Mouse (Mus musculus): Measurements from ENCODE around the gene Trim66.

DNA sequence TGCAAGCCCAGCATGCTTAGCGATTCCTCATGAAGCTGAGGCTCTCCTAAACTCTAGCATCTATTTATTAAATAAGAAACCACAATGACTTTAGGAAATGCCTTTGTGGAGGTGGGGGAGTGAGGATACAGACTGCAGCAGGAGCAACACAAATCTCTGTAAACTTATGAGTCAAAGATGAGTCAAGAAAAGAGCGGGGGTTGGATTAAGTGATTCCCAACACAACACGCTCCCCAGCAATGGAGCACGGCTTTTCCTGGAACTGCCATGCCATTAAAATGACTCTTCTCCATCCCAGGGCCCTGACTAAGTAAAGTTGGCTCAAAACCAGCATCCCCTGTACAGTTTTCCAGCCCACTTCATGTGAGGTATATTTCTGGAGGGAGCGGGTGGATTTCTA is 38.8 kb upstream of the Trim66 start:
- TF ChIP-seq TAL1 (IDR thresholded peaks at IDR 0.05; ENCODE audit: low read length): no peak
- no peak for TF ChIP-seq GATA1 (IDR thresholded peaks at IDR 0.05; ENCODE audit: low read length)

Data from erythroblast, embryonic 14.5 days (primary cell).